Mouse (Mus musculus): ENCODE measurements around the gene Gprasp1. TPM values are rescaled to one million over a fixed set of nuclear protein-coding genes. Genes with fewer than 3 reads are reported as not detected.
A peak's percentile ranks its signal among the peaks of the same experiment; 100 is the strongest.

Gene Gprasp1
- 60.6 and 70.6 TPM in 2 replicates for polyA plus RNA-seq (2014; fragmentation: Nextera tagmentation; extraction: Ambion mirVana)

GRCm38 (mm10) chrX:135742304-135743055, at the start of gene Gprasp1, which contains the start of gene Armcx5:
TSS of gene Gprasp1 (plus strand) at chrX:135742733.
TSS of gene Armcx5 (plus strand) at chrX:135742733.
- Histone ChIP-seq H3K27me3 (ENCODE audit: control insufficient read depth, insufficient read depth, low read length) (peaks cover 2% of the 10 kb centered on the region; the same call in 1 of the 2 replicates), H3K27ac (replicated peaks; ENCODE audit: low read depth, low read length) (no peak within 1 kb of the TSS), H3K4me2 (ENCODE audit: low read depth, severe bottlenecking) (peak within 1 kb of the TSS; percentile 48), H3K36me3 (ENCODE audit: control insufficient read depth, insufficient read depth, low read length) (no peaks in the 10 kb centered on the region), H3K9me3 (ENCODE audit: control insufficient read depth, low read length) (no peaks in the 10 kb centered on the region), H3K9ac (ENCODE audit: low read length) (peak within 1 kb of the TSS; percentile 50), H3K4me3 (ENCODE audit: low read depth, low read length) (peak within 1 kb of the TSS; percentile 57), H3K4me1 (ENCODE audit: control insufficient read depth, insufficient read depth, low read length) (no peaks in the 10 kb centered on the region)
- ATAC-seq (ENCODE audit: insufficient number of reproducible peaks, low FRiP score, low TSS enrichment, low read depth) (peak; percentile 98), DNase-seq (ENCODE audit: low spot score) (peak; percentile 85)
- WGBS, result 22% methylated on average over 47 of the region's 48 CpGs

GRCm38 (mm10) chrX:135693633-135694032, 48.9 kb upstream of the Gprasp1 start, which contains the start of gene Tcp11x2:
TSS of gene Tcp11x2 (minus strand) at chrX:135693790.
- Histone ChIP-seq H3K9me3 (ENCODE audit: control insufficient read depth, low read length) (no peaks in the 10 kb centered on the region), H3K27ac (replicated peaks; ENCODE audit: low read depth, low read length) (no peak within 1 kb of the TSS), H3K36me3 (ENCODE audit: control insufficient read depth, insufficient read depth, low read length) (no peaks in the 10 kb centered on the region), H3K27me3 (ENCODE audit: control insufficient read depth, insufficient read depth, low read length) (no peaks in the 10 kb centered on the region; the same call in 1 of the 2 replicates), H3K9ac (ENCODE audit: low read length) (no peak within 1 kb of the TSS), H3K4me3 (ENCODE audit: low read depth, low read length) (no peak within 1 kb of the TSS), H3K4me2 (ENCODE audit: low read depth, severe bottlenecking) (no peak within 1 kb of the TSS), H3K4me1 (ENCODE audit: control insufficient read depth, insufficient read depth, low read length) (no peaks in the 10 kb centered on the region)
- DNase-seq (ENCODE audit: low spot score), result no peak
- ATAC-seq (ENCODE audit: insufficient number of reproducible peaks, low FRiP score, low TSS enrichment, low read depth), result no peak
- 55% methylated on average over 1 of the region's 1 CpGs for WGBS

DNA sequence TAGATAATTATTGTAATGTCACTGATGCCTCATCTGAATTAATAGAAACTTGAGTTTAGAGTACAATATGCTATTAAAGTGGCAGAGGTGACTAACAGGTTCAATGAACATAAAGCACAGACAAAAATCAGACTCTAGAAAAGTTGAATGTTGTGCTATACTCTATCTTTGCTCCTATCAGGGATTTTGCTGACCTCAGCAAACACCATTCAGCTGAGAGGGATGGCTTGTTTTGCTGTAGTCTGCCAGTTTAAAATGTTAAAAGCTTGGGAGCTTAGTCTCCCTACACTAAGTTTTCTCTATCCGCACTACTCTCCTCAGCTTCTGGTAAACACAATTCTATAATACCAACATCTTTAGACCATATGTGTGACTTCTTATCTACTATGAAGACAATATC, 39.4 kb upstream of the Gprasp1 start:
- no peak overlapping the region for H3K4me2 ChIP-seq (ENCODE audit: low read depth, severe bottlenecking)
- WGBS, result 96% methylated on average over 1 of the region's 1 CpGs

GRCm38 (mm10) chrX:135704349-135704748, 38.2 kb upstream of the Gprasp1 start:
- H3K9ac ChIP-seq (ENCODE audit: low read length), result no peak overlapping the region
- no peak for ATAC-seq (ENCODE audit: insufficient number of reproducible peaks, low FRiP score, low TSS enrichment, low read depth)
- no peak overlapping the region for H3K4me2 ChIP-seq (ENCODE audit: low read depth, severe bottlenecking)
- H3K4me3 ChIP-seq (ENCODE audit: low read depth, low read length), result no peak overlapping the region
- no peak overlapping the region for H3K27ac ChIP-seq (replicated peaks; ENCODE audit: low read depth, low read length)
- 57% methylated on average over 2 of the region's 2 CpGs for WGBS
- no peaks in the 10 kb centered on the region for H3K4me1 ChIP-seq (ENCODE audit: control insufficient read depth, insufficient read depth, low read length)
- no peaks in the 10 kb centered on the region for H3K9me3 ChIP-seq (ENCODE audit: control insufficient read depth, low read length)
- no peak for DNase-seq (ENCODE audit: low spot score)
- no peaks in the 10 kb centered on the region for H3K27me3 ChIP-seq (ENCODE audit: control insufficient read depth, insufficient read depth, low read length)
- no peaks in the 10 kb centered on the region for H3K36me3 ChIP-seq (ENCODE audit: control insufficient read depth, insufficient read depth, low read length)

More for the DNA sequence above, 39.4 kb upstream of the Gprasp1 start:
- Histone ChIP-seq H3K27me3 (ENCODE audit: control insufficient read depth, insufficient read depth, low read length) (no peaks in the 10 kb centered on the region), H3K36me3 (ENCODE audit: control insufficient read depth, insufficient read depth, low read length) (no peaks in the 10 kb centered on the region), H3K9me3 (ENCODE audit: control insufficient read depth, low read length) (no peaks in the 10 kb centered on the region), H3K4me1 (ENCODE audit: control insufficient read depth, insufficient read depth, low read length) (no peaks in the 10 kb centered on the region), H3K27ac (replicated peaks; ENCODE audit: low read depth, low read length) (no peak overlapping the region), H3K4me3 (ENCODE audit: low read depth, low read length) (no peak overlapping the region), H3K9ac (ENCODE audit: low read length) (no peak overlapping the region)
- ATAC-seq (ENCODE audit: insufficient number of reproducible peaks, low FRiP score, low TSS enrichment, low read depth) (no peak), DNase-seq (ENCODE audit: low spot score) (no peak)

GRCm38 (mm10) chrX:135712845-135713244, 29.7 kb upstream of the Gprasp1 start:
- Histone ChIP-seq H3K4me3 (ENCODE audit: low read depth, low read length) (no peak overlapping the region), H3K4me1 (ENCODE audit: control insufficient read depth, insufficient read depth, low read length) (no peaks in the 10 kb centered on the region), H3K9ac (ENCODE audit: low read length) (no peak overlapping the region), H3K27me3 (ENCODE audit: control insufficient read depth, insufficient read depth, low read length) (no peaks in the 10 kb centered on the region), H3K36me3 (ENCODE audit: control insufficient read depth, insufficient read depth, low read length) (no peaks in the 10 kb centered on the region), H3K27ac (replicated peaks; ENCODE audit: low read depth, low read length) (no peak overlapping the region), H3K9me3 (ENCODE audit: control insufficient read depth, low read length) (no peaks in the 10 kb centered on the region), H3K4me2 (ENCODE audit: low read depth, severe bottlenecking) (no peak overlapping the region)
- no peak for ATAC-seq (ENCODE audit: insufficient number of reproducible peaks, low FRiP score, low TSS enrichment, low read depth)
- 83% methylated on average over 2 of the region's 2 CpGs for WGBS
- DNase-seq (ENCODE audit: low spot score), result no peak

GRCm38 (mm10) chrX:135725161-135725560, 17.4 kb upstream of the Gprasp1 start, which contains the start of gene Tmsb15a:
TSS of gene Tmsb15a (minus strand) at chrX:135725261.
- H3K36me3 ChIP-seq (ENCODE audit: control insufficient read depth, insufficient read depth, low read length), result no peaks in the 10 kb centered on the region
- ATAC-seq (ENCODE audit: insufficient number of reproducible peaks, low FRiP score, low TSS enrichment, low read depth) (no peak), DNase-seq (ENCODE audit: low spot score) (no peak)
- no peak within 1 kb of the TSS for H3K4me2 ChIP-seq (ENCODE audit: low read depth, severe bottlenecking)
- no peak within 1 kb of the TSS for H3K4me3 ChIP-seq (ENCODE audit: low read depth, low read length)
- 80% methylated on average over 10 of the region's 10 CpGs for WGBS
- H3K27me3 ChIP-seq (ENCODE audit: control insufficient read depth, insufficient read depth, low read length), result 0 out of 2 replicates have a peak, but pooled peaks cover 2% of the 10 kb centered on the region
- no peak within 1 kb of the TSS for H3K27ac ChIP-seq (replicated peaks; ENCODE audit: low read depth, low read length)
- no peaks in the 10 kb centered on the region for H3K4me1 ChIP-seq (ENCODE audit: control insufficient read depth, insufficient read depth, low read length)
- no peaks in the 10 kb centered on the region for H3K9me3 ChIP-seq (ENCODE audit: control insufficient read depth, low read length)
- H3K9ac ChIP-seq (ENCODE audit: low read length), result no peak within 1 kb of the TSS

DNA sequence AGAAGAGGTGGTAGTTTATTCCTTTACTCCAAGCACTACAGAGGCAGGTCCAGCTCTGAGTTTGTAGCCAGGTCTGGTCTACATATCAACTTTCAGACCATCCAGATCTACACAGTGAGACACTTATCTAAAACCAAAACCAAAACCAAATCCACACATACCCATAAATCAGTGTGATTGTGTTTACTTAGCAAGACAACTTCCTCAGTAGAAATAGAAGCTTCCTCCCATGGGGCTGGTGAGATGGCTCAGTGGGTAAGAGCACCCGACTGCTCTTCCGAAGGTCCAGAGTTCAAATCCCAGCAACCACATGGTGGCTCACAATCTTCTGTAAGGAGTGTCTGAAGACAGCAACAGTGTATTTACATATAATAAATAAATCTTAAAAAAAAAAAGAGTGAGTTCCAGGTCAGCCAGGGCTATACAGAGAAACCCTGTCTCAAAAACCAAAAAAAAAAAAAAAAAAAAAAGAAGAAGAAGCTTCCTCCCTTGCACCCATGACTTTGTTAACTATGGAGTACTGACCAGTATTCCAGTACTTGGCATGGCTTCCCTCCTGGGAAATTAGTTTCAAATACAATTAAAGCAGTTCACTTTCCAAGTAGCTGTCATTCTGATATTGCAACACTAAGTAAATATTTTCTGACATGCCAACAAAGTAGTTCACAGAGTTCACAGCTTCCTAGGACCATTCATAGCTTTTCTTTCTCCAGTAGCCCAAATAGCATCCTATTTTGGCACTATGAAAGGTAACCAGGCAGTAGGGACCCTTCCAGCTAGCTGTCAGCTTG, 3.6 kb upstream of the Gprasp1 start:
- H3K4me1 ChIP-seq (ENCODE audit: control insufficient read depth, insufficient read depth, low read length), result no peaks in the 10 kb centered on the region
- no peak overlapping the region for H3K4me3 ChIP-seq (ENCODE audit: low read depth, low read length)
- no peak overlapping the region for H3K9ac ChIP-seq (ENCODE audit: low read length)
- no peaks in the 10 kb centered on the region for H3K9me3 ChIP-seq (ENCODE audit: control insufficient read depth, low read length)
- no peak overlapping the region for H3K27ac ChIP-seq (replicated peaks; ENCODE audit: low read depth, low read length)
- peaks cover 2% of the 10 kb centered on the region; the same call in 1 of the 2 replicates for H3K27me3 ChIP-seq (ENCODE audit: control insufficient read depth, insufficient read depth, low read length)
- 89% methylated on average over 2 of the region's 2 CpGs for WGBS
- ATAC-seq (ENCODE audit: insufficient number of reproducible peaks, low FRiP score, low TSS enrichment, low read depth) (no peak), DNase-seq (ENCODE audit: low spot score) (no peak)
- H3K36me3 ChIP-seq (ENCODE audit: control insufficient read depth, insufficient read depth, low read length), result no peaks in the 10 kb centered on the region
- no peak overlapping the region for H3K4me2 ChIP-seq (ENCODE audit: low read depth, severe bottlenecking)

DNA sequence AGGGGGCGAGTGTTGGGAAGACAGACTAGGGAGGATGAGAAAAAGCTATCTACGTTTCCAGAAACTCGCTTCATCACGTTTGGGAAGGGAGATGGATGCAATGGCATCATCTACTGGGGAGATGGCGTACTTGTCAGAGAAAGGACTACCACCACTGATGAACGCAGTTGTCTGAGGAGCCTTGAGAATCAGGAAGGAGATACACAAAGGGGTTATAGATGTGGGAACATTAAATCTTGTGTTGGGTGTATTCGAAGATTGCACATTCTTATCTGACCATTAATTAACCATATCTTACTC, 473 bp downstream of the Gprasp1 start:
- Histone ChIP-seq H3K4me2 (ENCODE audit: low read depth, severe bottlenecking) (peak overlapping the region; percentile 48), H3K9ac (ENCODE audit: low read length) (peak overlapping the region; percentile 50), H3K27ac (replicated peaks; ENCODE audit: low read depth, low read length) (no peak overlapping the region), H3K9me3 (ENCODE audit: control insufficient read depth, low read length) (no peaks in the 10 kb centered on the region), H3K27me3 (ENCODE audit: control insufficient read depth, insufficient read depth, low read length) (peaks cover 2% of the 10 kb centered on the region; the same call in 1 of the 2 replicates), H3K4me1 (ENCODE audit: control insufficient read depth, insufficient read depth, low read length) (no peaks in the 10 kb centered on the region), H3K36me3 (ENCODE audit: control insufficient read depth, insufficient read depth, low read length) (no peaks in the 10 kb centered on the region), H3K4me3 (ENCODE audit: low read depth, low read length) (peak overlapping the region; percentile 57)
- DNase-seq (ENCODE audit: low spot score), result no peak
- no peak for ATAC-seq (ENCODE audit: insufficient number of reproducible peaks, low FRiP score, low TSS enrichment, low read depth)
- 14% methylated on average over 7 of the region's 7 CpGs for WGBS

All from limb, embryonic 11.5 days (tissue).